8 mouse cellular contexts compared by ENCODE assay signal in genomic region chr10:80899074-80899473, GRCm38 (mm10). TPM values are rescaled to one million over a fixed set of nuclear protein-coding genes. Genes with fewer than 3 reads are reported as not detected.
DNase-seq lines count a peak whose midpoint lies in the region; ATAC-seq and TF ChIP-seq lines count a peak whose summit lies in the region.

No protein-coding gene starts in this region.

- in situ Hi-C loops in ES-E14 (cut with MboI; ENCODE audit: low sequenced_read_pairs in 2 of 2, unreplicated experiment in 2 of 2): no loop called here

- H3K9me3 ChIP-seq in ES-E14 (ENCODE audit: control insufficient read depth, insufficient read depth, low read depth, low read length): no peaks in the 10 kb centered on the region
- H3K9me3 ChIP-seq in hindbrain, embryonic 10.5 days: no peaks in the 10 kb centered on the region
- no peaks in the 10 kb centered on the region for H3K9me3 ChIP-seq in liver, embryonic 16.5 days (replicated peaks; ENCODE audit: control insufficient read depth, low read length)

- H3K4me3 ChIP-seq in gastrocnemius, adult 2 months: peak overlapping the region; percentile 87; the same call in 1 of the 2 replicates
- peak overlapping the region in 1 of 2 experiments; percentile 94; a peak in 1 of 4 replicates for H3K4me3 ChIP-seq in ES-E14 (ENCODE audit: insufficient read depth in 1 of 2, low read depth in 1 of 2, low read length in 2 of 2, poor library complexity in 1 of 2, severe bottlenecking in 1 of 2)
- H3K4me3 ChIP-seq in hindbrain, embryonic 10.5 days: peak overlapping the region; percentile 84
- no peak overlapping the region for H3K4me3 ChIP-seq in liver, embryonic 16.5 days (ENCODE audit: low read depth, low read length)

- DNase-seq in gastrocnemius, adult 2 months: no peak
- no peak for DNase-seq in gastrocnemius, postnatal 10 days
- no peak for DNase-seq in ES-E14 (ENCODE audit: low read depth, low spot score)
- DNase-seq in hindbrain, embryonic 10.5 days (ENCODE audit: low spot score): no peak
- no peak for DNase-seq in right cerebral cortex, adult 18-20 months
- no peak for DNase-seq in left cerebral cortex, adult 18-20 months (ENCODE audit: low spot score in 2 of 2)
- no peak for DNase-seq in heart, postnatal 10 days

- ATAC-seq in liver, embryonic 16.5 days (ENCODE audit: low read depth): no peak

- intact Hi-C loops in gastrocnemius, adult 2 months (cut with DNase I): no loop called here
- intact Hi-C loops in heart, postnatal 10 days (cut with DNase I): no loop called here

- H3K9ac ChIP-seq in ES-E14 (ENCODE audit: insufficient read depth, low read depth, low read length, poor library complexity, severe bottlenecking): peak overlapping the region; percentile 92; the same call in 1 of the 2 replicates
- peak overlapping the region; percentile 78; the same call in 1 of the 2 replicates for H3K9ac ChIP-seq in liver, embryonic 16.5 days (ENCODE audit: low read depth, low read length)

- H3K27ac ChIP-seq in gastrocnemius, adult 2 months: no peak overlapping the region
- H3K27ac ChIP-seq in ES-E14 (ENCODE audit: insufficient read depth, low read depth, low read length, poor library complexity, severe bottlenecking): no peak overlapping the region
- 0 out of 2 replicates have a peak overlapping the region, but pooled peaks have one; percentile 90 for H3K27ac ChIP-seq in hindbrain, embryonic 10.5 days
- H3K27ac ChIP-seq in liver, embryonic 16.5 days (ENCODE audit: low read length): no peak overlapping the region

- no peak for TF ChIP-seq CTCF in gastrocnemius, adult 2 months (IDR thresholded peaks at IDR 0.05)

- peaks cover 9% of the 10 kb centered on the region; the same call in 1 of the 2 replicates for H3K27me3 ChIP-seq in hindbrain, embryonic 10.5 days (ENCODE audit: insufficient read depth, poor library complexity, severe bottlenecking)
- H3K27me3 ChIP-seq in liver, embryonic 16.5 days (ENCODE audit: control insufficient read depth, insufficient read depth, low read depth, low read length): no peaks in the 10 kb centered on the region

- peak overlapping the region; percentile 97; the same call in 1 of the 2 replicates for H3K4me2 ChIP-seq in liver, embryonic 16.5 days (ENCODE audit: low read depth, low read length)

- H3K4me1 ChIP-seq in ES-E14 (ENCODE audit: control insufficient read depth in 2 of 2, insufficient read depth in 2 of 2, low read length in 2 of 2, poor library complexity in 1 of 2): peaks cover 0 to 16% of the 10 kb centered on the region in 2 experiments; a peak in 1 of 4 replicates
- H3K4me1 ChIP-seq in hindbrain, embryonic 10.5 days (replicated peaks): peaks cover 39% of the 10 kb centered on the region
- peaks cover 17% of the 10 kb centered on the region for H3K4me1 ChIP-seq in liver, embryonic 16.5 days (ENCODE audit: control insufficient read depth, low read depth, low read length)

- WGBS in hindbrain, embryonic 10.5 days: 93% methylated on average over 8 of the region's 8 CpGs
- WGBS in liver, embryonic 16.5 days (ENCODE audit: insufficient replicate concordance): 80% methylated on average over 8 of the region's 8 CpGs

- peaks cover 31% of the 10 kb centered on the region for H3K36me3 ChIP-seq in ES-E14 (ENCODE audit: control insufficient read depth, insufficient read depth, low read length, poor library complexity, severe bottlenecking)
- H3K36me3 ChIP-seq in hindbrain, embryonic 10.5 days: peaks cover 48% of the 10 kb centered on the region
- peaks cover 2% of the 10 kb centered on the region; the same call in 1 of the 2 replicates for H3K36me3 ChIP-seq in liver, embryonic 16.5 days (ENCODE audit: control insufficient read depth, insufficient read depth)

TF ChIP-seq in ES-E14, 5 proteins besides CTCF, POLR2A, EP300 and RAD21:
- no peak for TF ChIP-seq ZNF384 (IDR thresholded peaks at IDR 0.05; ENCODE audit: low read depth, low read length)
- TF ChIP-seq MAFK (IDR thresholded peaks at IDR 0.05; ENCODE audit: insufficient read depth, low read depth, low read length): no peak
- no peak for TF ChIP-seq HCFC1 (IDR thresholded peaks at IDR 0.05; ENCODE audit: borderline replicate concordance, insufficient read depth, low read length)

RNA-seq across cellular contexts. Expression of gene Timm13, which starts 1.7 kb away (rescaled TPM):
- total RNA-seq in gastrocnemius, adult 2 months (2021): 100 to 1,000 TPM; 110 to 139 TPM
- 100 to 1,000 TPM; 113 to 127 TPM for total RNA-seq in gastrocnemius, postnatal 10 days (2021)
- total RNA-seq in ES-E14 (2012; rRNA removed): 219 and 244 TPM in 2 replicates
- polyA plus RNA-seq in hindbrain, embryonic 10.5 days (2016; fragmentation: Nextera tagmentation; extraction: Ambion mirVana): 374 and 391 TPM in 2 replicates
- 151 and 160 TPM in 2 replicates for polyA plus RNA-seq in liver, embryonic 16.5 days (2015; fragmentation: Nextera tagmentation; extraction: Ambion mirVana)
- 100 to 1,000 TPM; 131 to 136 TPM for total RNA-seq in left cerebral cortex, adult 18-20 months (2021)
- 100 to 1,000 TPM; 163 to 175 TPM for total RNA-seq in heart, postnatal 10 days (2021)

RNA-seq across cellular contexts. Expression of gene Lmnb2, which starts 19.0 kb away (rescaled TPM):
- 1 to 10 TPM; 1.9 to 3.0 TPM for total RNA-seq in gastrocnemius, adult 2 months (2021)
- total RNA-seq in gastrocnemius, postnatal 10 days (2021): 10 to 100 TPM; 24.0 to 28.1 TPM
- 66.5 and 88.2 TPM in 2 replicates for total RNA-seq in ES-E14 (2012; rRNA removed)
- polyA plus RNA-seq in hindbrain, embryonic 10.5 days (2016; fragmentation: Nextera tagmentation; extraction: Ambion mirVana): 65.8 and 78.4 TPM in 2 replicates
- 10.3 TPM in 2 replicates for polyA plus RNA-seq in liver, embryonic 16.5 days (2015; fragmentation: Nextera tagmentation; extraction: Ambion mirVana)
- 10 to 100 TPM; 20.0 to 20.1 TPM for total RNA-seq in left cerebral cortex, adult 18-20 months (2021)
- 10 to 100 TPM; 10.2 to 11.9 TPM for total RNA-seq in heart, postnatal 10 days (2021)

RNA-seq across cellular contexts. Expression of gene Tmprss9, which starts 27.4 kb away (rescaled TPM):
- under 1 TPM in 1 of 2 experiments, not detected in 1; 0.08 TPM for total RNA-seq in gastrocnemius, adult 2 months (2021)
- under 1 TPM in 1 of 2 experiments, not detected in 1; 0.07 TPM for total RNA-seq in gastrocnemius, postnatal 10 days (2021)
- total RNA-seq in ES-E14 (2012; rRNA removed): 0.26 TPM in 1 of 2 replicates, not detected in the other
- 0.04 and 0.14 TPM in 2 replicates for polyA plus RNA-seq in hindbrain, embryonic 10.5 days (2016; fragmentation: Nextera tagmentation; extraction: Ambion mirVana)
- 0.04 TPM in 1 of 2 replicates, not detected in the other for polyA plus RNA-seq in liver, embryonic 16.5 days (2015; fragmentation: Nextera tagmentation; extraction: Ambion mirVana)
- total RNA-seq in left cerebral cortex, adult 18-20 months (2021): under 1 TPM; 0.12 to 0.26 TPM
- not detected for total RNA-seq in heart, postnatal 10 days (2021)

RNA-seq across cellular contexts. Expression of gene Gadd45b, which starts 30.8 kb away (rescaled TPM):
- total RNA-seq in gastrocnemius, adult 2 months (2021): 10 to 100 TPM; 23.6 to 28.4 TPM
- 10 to 100 TPM in 1 of 2 experiments, 1 to 10 TPM in 1; 9.0 to 15.9 TPM for total RNA-seq in gastrocnemius, postnatal 10 days (2021)
- total RNA-seq in ES-E14 (2012; rRNA removed): 26.4 and 36.0 TPM in 2 replicates
- 9.8 and 11.8 TPM in 2 replicates for polyA plus RNA-seq in hindbrain, embryonic 10.5 days (2016; fragmentation: Nextera tagmentation; extraction: Ambion mirVana)
- polyA plus RNA-seq in liver, embryonic 16.5 days (2015; fragmentation: Nextera tagmentation; extraction: Ambion mirVana): 4.0 and 5.0 TPM in 2 replicates
- total RNA-seq in left cerebral cortex, adult 18-20 months (2021): 10 to 100 TPM; 25.1 to 38.3 TPM
- total RNA-seq in heart, postnatal 10 days (2021): 10 to 100 TPM; 11.5 to 18.3 TPM

RNA-seq across cellular contexts. Expression of gene Sppl2b, which starts 44.0 kb away (rescaled TPM):
- total RNA-seq in gastrocnemius, adult 2 months (2021): 10 to 100 TPM; 11.3 to 18.5 TPM
- total RNA-seq in gastrocnemius, postnatal 10 days (2021): 10 to 100 TPM; 30.5 to 33.0 TPM
- total RNA-seq in ES-E14 (2012; rRNA removed): 38.9 and 66.1 TPM in 2 replicates
- polyA plus RNA-seq in hindbrain, embryonic 10.5 days (2016; fragmentation: Nextera tagmentation; extraction: Ambion mirVana): 46.3 and 52.9 TPM in 2 replicates
- polyA plus RNA-seq in liver, embryonic 16.5 days (2015; fragmentation: Nextera tagmentation; extraction: Ambion mirVana): 60.4 and 65.3 TPM in 2 replicates
- total RNA-seq in left cerebral cortex, adult 18-20 months (2021): 10 to 100 TPM; 45.6 to 53.7 TPM
- 10 to 100 TPM; 26.0 to 27.7 TPM for total RNA-seq in heart, postnatal 10 days (2021)
